Mouse (Mus musculus): ENCODE results near the gene Ccdc50.

Ccdc50 gene

DNA sequence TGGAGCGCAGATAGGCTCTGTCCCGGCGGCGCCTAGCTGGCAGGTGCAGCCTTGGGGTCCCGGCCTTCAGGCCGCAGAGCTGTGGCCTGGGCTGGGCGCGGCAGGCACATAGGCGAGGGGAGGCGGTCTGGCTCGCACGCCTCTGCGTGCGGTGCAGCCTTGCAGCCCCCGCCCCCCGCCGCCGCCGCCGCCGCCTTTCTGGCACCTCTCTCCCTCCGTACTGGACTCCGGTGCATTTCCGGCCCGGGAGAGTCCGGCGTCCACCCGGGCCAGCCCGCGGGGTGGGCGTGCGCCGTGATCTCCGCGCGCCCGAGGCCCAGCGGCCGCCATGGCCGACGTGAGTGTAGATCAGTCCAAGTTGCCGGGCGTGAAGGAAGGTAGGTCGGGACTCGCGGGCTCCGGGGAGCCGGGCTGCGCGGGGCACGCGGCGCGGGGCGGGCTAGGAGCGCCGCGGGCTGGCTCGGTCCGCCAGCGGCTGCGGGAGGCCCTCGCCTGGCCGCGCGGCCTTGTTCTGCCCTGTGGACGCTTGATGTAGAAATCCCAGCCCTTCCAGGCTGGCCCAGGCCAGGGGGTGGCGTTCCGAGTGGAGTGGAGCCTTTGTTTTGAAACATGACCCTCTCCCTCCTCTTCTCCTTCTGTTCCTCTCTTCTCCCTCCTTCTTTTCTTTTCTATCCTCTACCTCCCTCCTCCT, at the start of gene Ccdc50:
Gene Ccdc50 (plus strand): TSS at position 109 of the 691 bp plus-strand sequence.
- peak; percentile 39 for DNase-seq (ENCODE audit: low spot score)

GRCm38 (mm10) chr16:27347521-27347920, 41.1 kb upstream of the Ccdc50 start:
- DNase-seq (ENCODE audit: low spot score) = no peak

DNA sequence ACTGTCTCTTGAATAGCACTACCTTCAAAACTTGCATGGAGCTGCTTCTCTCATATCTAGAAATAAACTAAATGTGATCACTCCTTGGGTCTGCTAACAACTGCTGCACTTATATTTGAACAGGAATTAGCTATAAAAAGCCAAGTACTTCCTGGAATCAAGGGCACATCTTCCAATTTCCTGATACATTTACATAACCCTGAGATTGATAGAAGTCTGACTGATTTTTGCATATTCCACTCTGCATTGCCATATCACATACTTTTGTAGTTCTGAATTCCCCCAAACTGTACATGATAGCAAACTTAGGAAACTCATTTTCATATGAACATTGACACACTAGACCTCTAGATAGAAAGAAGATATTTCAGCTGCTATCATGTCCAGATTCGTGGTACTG, 40.3 kb upstream of the Ccdc50 start:
- DNase-seq (ENCODE audit: low spot score) = no peak

DNA sequence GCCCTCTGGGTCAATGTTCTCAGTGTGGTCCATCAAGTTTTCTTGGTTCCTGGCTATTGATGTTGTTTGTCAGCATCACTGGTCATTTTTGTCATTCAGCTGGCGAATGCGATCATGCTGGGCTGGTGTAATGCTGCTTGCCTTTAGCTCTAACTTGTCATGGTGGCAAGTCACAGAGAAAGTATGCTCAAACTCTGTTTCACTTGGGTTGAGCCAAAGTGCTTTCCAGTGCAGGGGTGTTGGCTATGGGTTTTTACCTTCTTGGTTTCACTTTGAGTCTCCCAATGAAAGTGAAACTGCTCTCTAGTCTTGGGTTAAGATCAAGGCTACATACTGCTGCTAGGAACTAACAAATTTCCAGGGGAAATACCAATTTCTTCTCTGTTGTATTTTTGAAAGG, 39.4 kb upstream of the Ccdc50 start:
- DNase-seq (ENCODE audit: low spot score) = no peak

DNA sequence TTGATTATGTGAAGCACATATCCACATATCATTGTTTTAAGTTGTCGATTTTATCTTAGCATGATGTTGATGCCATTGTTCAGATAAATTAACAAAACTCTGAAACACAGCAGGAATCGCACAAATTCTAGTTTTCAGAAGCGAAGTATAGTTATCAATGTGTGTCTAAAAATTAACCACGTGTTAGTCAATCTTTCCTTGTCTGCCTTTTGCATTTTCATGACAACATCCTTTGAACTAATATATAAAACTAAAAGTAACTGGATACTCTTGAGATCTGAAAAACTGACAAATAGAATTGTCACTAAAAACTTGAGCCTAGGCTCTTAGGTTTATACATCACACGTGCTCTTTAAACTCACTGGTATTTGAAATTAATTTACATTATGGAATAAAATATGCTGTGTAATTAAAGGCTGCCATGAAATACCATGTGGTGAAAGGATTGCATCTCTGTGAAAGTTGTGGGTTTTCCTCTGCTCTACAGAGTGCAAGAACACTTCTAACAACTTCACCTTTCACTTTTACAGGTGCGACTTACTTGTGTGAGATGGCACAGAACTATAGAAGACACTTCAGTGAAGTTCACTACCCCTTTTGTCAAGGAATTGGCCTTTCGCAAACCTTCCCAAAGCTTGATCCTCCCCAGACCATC, 38.7 kb upstream of the Ccdc50 start:
- DNase-seq (ENCODE audit: low spot score) = no peak

DNA sequence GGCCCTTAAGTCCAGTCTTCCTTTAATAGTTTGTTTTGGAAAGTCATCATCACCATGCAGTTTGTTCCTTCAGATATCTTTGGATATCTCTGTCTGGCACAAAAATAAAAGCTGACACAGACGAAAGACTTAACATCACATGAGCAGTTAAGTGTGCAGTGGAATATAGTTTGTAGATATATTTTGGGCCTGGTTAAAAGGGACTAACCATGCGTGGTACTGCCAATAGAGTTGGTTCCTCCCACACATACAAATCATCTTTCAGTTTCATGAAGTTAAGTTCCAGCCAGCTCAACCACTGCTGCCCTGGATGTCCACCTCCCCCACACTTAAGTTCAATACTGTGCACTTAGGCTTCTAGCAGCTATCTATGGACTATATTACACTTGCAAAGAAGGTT, 34.2 kb upstream of the Ccdc50 start:
- no peak for DNase-seq (ENCODE audit: low spot score)

- no peak for DNase-seq (ENCODE audit: low spot score)
These were observed 28.6 kb upstream of the Ccdc50 start for GRCm38 (mm10) chr16:27360059-27360458.

DNA sequence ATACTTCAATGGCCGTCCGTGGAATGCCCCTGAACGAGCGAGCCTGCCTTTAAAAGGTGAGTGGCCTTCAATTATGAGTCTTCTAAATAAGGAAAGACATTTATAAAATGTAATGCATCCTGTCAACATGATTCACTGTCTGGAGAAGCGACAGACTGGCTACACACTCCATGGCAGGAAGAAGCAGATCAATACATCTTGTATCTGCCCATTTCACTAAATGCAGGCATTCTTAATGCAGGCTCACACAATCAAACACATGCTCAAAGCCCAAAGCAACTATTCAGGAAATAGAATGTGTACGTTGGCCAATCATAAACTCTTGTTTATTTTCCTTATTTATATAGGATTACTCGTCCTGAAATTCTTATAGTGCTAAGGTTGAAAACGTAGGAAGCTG, 18.5 kb upstream of the Ccdc50 start, which contains the start of gene Uts2b:
Gene Uts2b (minus strand): TSS at position 49 of the 400 bp plus-strand sequence.
- no peak for DNase-seq (ENCODE audit: low spot score)

GRCm38 (mm10) chr16:27370700-27371099, 18.0 kb upstream of the Ccdc50 start:
- DNase-seq (ENCODE audit: low spot score) = no peak

- DNase-seq (ENCODE audit: low spot score) = no peak
These were observed 14.5 kb upstream of the Ccdc50 start for GRCm38 (mm10) chr16:27374139-27374538.

GRCm38 (mm10) chr16:27375318-27375717, 13.4 kb upstream of the Ccdc50 start:
- DNase-seq (ENCODE audit: low spot score) = no peak

- DNase-seq (ENCODE audit: low spot score) = no peak
These were observed 12.1 kb upstream of the Ccdc50 start for GRCm38 (mm10) chr16:27376556-27376955.

DNA sequence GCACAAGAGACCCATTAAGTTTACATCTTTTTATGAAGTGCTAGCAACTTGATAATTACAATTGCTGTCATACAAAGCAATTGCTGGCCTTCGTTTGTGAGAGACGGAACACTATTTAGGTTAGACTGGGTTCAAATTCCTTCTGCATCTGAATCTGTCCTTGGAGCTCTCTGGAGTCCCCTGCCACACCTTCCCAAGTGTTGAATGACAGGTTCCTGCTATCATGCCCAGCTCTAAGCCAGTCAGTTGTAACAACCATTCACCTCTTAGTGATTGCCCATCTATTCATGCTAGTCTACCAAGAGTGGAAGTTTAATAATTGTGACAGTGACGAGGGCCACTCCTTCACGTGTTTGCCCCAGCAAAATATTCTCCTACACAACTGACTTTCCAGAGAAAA, 6.5 kb upstream of the Ccdc50 start:
- no peak for DNase-seq (ENCODE audit: low spot score)

DNA sequence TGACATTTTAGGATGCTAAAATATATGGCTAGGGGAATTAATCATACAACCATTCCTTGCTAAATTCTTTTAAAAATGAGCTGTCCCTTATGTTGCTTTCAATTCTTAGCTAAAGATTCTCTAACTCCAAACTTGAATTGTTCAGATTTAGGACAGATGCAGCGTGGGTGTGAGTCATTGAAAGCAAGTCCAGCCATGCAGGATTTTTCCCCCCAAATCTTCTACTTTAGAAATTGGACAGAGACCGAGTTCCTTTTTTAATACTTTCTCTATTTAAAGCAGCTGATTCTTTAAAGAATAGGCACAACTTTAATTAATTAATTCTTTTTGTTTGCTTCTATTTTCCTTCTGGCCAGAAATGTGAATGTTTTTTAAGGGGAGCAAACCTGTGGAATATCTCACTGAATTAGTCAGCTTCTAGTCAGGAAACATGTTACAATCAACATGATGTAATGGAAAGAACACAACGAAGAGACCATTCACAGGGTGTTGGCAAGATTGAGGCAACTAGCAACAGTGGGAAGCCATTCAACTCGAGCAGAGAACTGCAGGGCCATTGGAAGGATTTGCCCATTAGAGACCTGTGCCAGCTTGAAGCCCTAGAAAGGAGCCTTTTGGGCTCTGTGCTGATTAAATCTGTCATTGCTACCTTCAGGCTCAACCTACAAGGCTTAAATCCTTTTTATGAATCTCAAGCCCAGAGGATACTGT, 3.6 kb upstream of the Ccdc50 start:
- DNase-seq (ENCODE audit: low spot score) = no peak

DNA sequence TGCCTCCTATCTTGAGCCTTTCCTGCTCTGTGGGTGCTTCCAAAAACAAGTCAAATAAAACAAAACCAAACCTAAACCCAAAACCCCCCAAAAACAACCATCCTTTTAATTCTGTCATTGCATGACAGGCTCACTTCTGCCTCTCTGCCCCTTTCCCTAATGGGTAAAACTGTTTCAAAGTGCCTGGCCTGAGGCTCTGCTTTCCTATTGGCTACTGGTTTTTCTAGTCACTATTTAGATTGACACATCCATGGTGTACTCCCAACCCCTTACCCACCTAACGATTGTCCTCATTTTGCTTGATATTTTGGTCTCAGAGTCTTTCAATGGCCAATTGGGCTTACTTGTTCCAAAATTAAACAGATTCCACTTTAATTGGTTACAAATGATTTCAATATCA, 3.0 kb upstream of the Ccdc50 start:
- DNase-seq (ENCODE audit: low spot score) = no peak

DNA sequence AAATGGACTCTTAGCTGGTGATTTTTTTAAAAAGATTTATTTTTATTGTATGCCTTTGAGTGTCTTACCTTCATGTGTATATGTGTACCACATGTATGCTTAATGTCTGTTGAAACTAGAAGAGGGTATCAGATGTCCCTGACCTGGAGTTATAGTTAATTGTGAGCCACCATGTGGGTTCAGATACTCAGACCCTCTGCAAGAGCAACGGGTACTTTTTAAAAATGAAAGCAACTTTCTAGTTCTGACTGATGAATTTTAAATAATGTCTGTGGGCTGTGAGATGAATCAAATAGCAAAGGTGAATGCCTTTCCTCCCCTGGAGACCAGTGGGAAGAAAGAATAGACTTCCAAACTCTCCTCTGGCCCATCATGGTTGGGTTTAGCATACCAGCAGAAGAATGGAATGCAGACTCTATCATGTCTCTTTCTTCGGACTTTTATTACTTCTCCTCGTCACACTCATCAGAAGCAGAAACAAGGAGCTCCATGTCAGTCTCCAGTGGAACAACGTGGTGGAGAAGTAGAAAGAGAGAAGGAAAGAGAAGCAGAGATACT, 1.7 kb upstream of the Ccdc50 start:
- no peak for DNase-seq (ENCODE audit: low spot score)

DNA sequence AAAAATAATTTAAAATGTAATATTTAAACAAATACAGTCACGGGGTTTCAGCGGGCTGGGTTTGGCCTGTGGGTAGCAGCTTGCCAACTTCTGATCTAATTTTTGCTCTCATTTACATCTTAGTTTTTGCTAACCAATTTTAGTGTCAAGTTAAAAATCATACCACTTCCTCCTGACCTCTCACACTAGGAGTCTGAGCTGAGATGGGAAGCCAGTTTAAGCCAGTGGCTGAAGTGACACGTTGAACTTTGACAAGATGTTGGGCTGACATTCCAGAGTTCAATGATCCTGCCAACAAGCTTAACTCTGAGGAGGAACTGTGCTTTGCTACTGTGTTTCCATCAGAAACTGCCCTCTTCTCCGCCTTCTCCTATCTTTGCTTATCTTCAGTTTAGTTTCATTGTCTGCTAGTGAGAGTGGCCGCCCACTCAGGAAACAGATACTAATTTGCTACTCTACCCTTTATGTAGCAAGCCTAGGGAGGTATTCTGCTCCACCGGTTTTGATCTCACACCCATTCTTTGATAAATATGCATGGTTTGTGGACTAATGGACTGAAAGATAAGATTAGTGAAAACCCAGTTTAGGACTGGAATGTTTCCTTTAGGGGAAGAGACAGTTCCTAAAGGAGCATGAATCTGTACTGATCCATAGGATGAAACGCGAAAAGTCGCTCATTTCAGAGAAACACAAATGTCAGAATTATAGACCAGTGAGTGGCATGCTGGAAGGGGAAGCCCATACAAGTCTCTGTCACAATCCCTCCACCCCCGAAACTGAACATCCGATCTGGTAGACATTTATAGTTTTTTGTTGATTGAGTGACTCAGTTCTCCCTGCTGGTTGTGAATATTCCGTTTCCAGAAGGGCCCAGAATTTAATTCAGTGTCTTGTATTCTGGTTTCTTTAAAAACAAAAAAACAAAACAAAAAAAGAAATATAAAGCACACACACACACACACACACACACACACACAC, 746 bp upstream of the Ccdc50 start:
- peak; percentile 19 for DNase-seq (ENCODE audit: low spot score)

DNA sequence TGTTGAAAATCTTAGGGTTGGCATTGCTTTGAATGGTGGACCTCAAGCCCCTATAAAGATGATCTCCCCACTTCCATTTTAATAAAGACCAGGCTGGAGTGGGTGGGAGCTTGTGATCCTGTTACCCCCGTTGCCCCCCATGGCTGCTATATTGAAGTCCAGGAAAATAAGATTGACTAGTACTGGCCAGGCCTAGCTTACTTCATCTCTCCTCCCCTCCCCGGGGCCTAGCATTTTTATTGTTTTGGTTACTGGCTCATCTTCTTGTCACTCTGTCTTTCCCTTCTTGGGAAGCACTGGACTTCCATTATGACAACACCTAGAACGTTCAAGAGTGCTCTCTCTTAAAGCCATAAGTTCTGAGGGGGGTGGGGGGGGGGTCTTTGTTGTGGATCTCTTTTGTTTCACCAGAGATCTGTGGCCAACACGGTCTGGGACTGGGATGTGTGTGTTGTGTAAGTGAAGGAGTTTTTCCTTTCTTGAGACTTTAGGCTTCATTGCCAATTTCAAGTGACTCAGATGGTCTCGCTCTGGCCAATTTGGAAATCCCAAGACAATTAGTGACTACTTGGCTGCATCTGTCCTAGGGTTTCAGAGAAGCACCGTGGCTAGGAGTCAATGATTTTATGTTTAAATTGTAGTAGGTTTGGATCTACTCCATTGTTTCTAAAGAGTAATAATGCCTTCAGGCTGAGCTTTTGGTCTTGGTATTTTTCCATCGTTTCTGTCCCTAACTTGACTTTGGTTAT, 1.0 kb downstream of the Ccdc50 start:
- no peak for DNase-seq (ENCODE audit: low spot score)

DNA sequence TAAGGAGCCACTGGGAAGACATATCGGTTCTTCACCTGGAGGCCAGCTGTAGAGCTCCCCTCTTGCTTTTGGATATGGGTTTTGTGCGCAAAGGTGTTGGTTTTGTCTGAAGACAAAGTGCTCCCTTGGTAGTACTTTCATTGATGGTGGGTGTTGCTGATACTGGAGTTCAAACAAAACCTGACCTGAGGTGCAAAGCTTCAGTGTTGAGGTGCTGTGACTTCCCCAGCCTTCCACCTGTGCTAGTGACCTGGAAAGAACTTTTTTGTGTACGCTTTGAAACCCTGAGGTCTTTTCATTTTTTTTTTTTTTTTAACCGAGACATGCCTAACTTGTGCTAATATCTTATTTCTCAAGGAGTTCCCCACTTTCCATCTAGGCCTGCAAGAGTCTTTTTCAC, 1.6 kb downstream of the Ccdc50 start:
- no peak for DNase-seq (ENCODE audit: low spot score)

DNA sequence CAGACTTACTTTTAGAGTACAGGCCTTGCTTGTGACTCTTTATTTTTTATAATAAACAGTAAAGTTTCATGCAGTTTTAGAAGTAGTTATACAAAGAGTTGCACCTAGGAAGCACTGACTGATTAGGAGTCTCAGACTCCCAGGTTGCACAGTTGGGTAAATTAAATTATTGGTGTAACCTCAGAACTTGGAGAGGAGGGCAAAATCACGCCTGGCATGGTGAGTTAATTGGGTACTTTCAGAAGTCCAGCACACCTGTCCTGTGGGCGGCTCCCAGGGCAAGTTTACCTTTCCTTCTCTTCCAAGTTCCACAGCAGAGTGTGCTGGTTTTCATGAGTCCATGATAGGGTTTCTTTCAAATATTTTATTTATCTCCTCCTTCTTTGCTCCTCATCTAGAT, 3.2 kb downstream of the Ccdc50 start:
- DNase-seq (ENCODE audit: low spot score) = no peak
